Mouse (Mus musculus) liver, adult 2 months (tissue): ENCODE data around the gene Med17. TPM values are rescaled to one million over a fixed set of nuclear protein-coding genes. Genes with fewer than 3 reads are reported as not detected.
"Not testable (repeated sequence)": the region's sequence is repeated elsewhere in the genome, so short reads cannot be mapped to it uniquely, and the experiment has no call there.

Experiments used
- DNase-seq: peaks from one replicate; pipeline ENCODE4 v3.0.0-alpha.2; 2011; ENCODE audit warnings: low read depth, low spot score; ENCODE audit errors: extremely low read depth
- H3K27ac ChIP-seq: fragments of 200-500 bp; replicated peaks from 2 replicates; pipeline ENCODE4 v1.5.1; 2012; ENCODE audit warnings: low read depth, mild to moderate bottlenecking, control low read depth, inconsistent platforms, low read length; ENCODE audit not compliant: insufficient read depth
- H3K27me3 ChIP-seq: fragments of 200-500 bp; 2 replicates; pipeline ENCODE4 v1.6.1; 2012; ENCODE audit warnings: mild to moderate bottlenecking, moderate library complexity, low read length, inconsistent platforms; ENCODE audit not compliant: control insufficient read depth, insufficient read depth
- H3K36me3 ChIP-seq: fragments of 200-500 bp; 2 replicates; pipeline ENCODE4 v1.6.1; 2012; ENCODE audit warnings: low read length, inconsistent platforms; ENCODE audit not compliant: control insufficient read depth, insufficient read depth
- H3K4me1 ChIP-seq: fragments of 200-500 bp; 2 replicates; pipeline ENCODE4 v1.6.1; 2011; ENCODE audit warnings: low read length; ENCODE audit not compliant: control insufficient read depth, insufficient read depth
- H3K4me3 ChIP-seq: fragments of 200-500 bp; 2 replicates; pipeline ENCODE4 v1.5.1; 2011; ENCODE audit warnings: low read depth, mild to moderate bottlenecking, control low read depth, low read length, moderate library complexity; ENCODE audit not compliant: insufficient read depth
- H3K79me2 ChIP-seq: fragments of 200-500 bp; 2 replicates; pipeline ENCODE4 v1.6.1; 2012; ENCODE audit warnings: inconsistent platforms, mild to moderate bottlenecking, low read length, moderate library complexity; ENCODE audit not compliant: control insufficient read depth, insufficient read depth
- H3K9ac ChIP-seq: fragments of 200-500 bp; 2 replicates; pipeline ENCODE4 v1.6.1; 2012; ENCODE audit warnings: low read depth, mild to moderate bottlenecking, control low read depth, inconsistent platforms, low read length
- CTCF ChIP-seq: fragments of 200-500 bp; IDR thresholded peaks from 2 replicates; pipeline ENCODE4 v1.5.1; 2011; ENCODE audit warnings: low read depth, low read length, control low read depth
- POLR2A ChIP-seq: fragments of 200-500 bp; IDR thresholded peaks from 2 replicates; pipeline ENCODE4 v1.6.1; 2011; ENCODE audit warnings: low read length, control low read depth; ENCODE audit not compliant: insufficient read depth; ENCODE audit errors: extremely low read depth
- WGBS: fragments of 180-500 bp; shearing (Covaris S2); methylation state at CpG from one replicate; pipeline ENCODE4 v1.1.7; 2018; 5-methylcytosine and 5-hydroxymethylcytosine counted together
- polyA plus RNA-seq: library from polyadenylated mRNA; depleted of rRNA; stranded (reverse); fragments of >200 nt; gene quantifications from 2 replicates; pipeline ENCODE4 v1.2.3, GENCODE M21; 2012
- total RNA-seq: library from RNA; depleted of rRNA; stranded (reverse); fragments of >200 nt; gene quantifications from 2 replicates; pipeline ENCODE4 v1.2.3, GENCODE M21; 2014

The Med17 gene
- total and polyA plus RNA-seq, 2 experiments: 8.5 to 12.6 TPM

DNA sequence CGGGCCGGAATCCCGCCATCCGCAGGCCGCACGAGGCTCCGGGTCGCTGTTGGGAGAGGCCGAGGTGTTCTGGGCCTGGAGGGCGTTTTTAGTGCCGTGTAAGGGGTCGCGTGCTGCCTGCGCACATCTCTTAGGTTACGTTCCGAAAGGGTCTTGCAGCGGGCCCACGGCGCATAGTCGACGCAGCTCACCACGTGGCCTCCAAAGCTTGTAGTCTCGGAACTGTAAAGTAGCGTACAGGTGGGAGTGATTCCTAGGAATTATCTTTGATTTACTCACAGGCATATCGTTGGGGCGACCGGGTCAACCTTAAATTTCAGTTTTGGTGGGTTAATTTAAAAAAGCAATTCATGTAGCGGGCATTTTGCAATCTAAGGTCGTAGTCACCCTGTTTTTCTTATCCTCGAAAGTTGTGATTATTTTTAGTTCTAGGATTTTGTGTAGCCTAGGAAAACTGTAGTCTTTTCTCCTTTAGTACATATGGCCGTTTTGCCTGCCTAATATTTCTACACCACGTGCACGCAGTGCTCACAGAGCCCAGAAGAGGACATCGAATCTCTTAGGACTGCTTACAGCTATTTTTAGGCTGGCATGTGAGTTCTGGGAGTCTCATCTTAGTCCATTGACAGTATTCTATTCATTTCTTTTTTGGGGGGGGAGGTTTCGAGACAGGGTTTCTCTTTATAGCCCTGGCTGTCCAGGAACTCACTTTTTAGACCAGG, 26.8 kb upstream of the Med17 start, which contains the start of gene 4931406C07Rik:
Gene 4931406C07Rik, minus strand, starts transcription at position 51 of the 722 bp plus-strand sequence.
- TF ChIP-seq CTCF (no peak), POLR2A (no peak)
- peaks cover 17% of the 10 kb centered on the region for H3K4me1 ChIP-seq
- peaks cover 3% of the 10 kb centered on the region; the same call in 1 of the 2 replicates for H3K79me2 ChIP-seq
- H3K36me3 ChIP-seq: peaks cover 29% of the 10 kb centered on the region
- DNase-seq: no peak
- peak within 1 kb of the TSS; percentile 79 for H3K4me3 ChIP-seq
- peak within 1 kb of the TSS; percentile 70 for H3K27ac ChIP-seq
- no peaks in the 10 kb centered on the region for H3K27me3 ChIP-seq
- peak within 1 kb of the TSS; percentile 93 for H3K9ac ChIP-seq
- under 1% methylated on average over 35 of the region's 35 CpGs for WGBS

DNA sequence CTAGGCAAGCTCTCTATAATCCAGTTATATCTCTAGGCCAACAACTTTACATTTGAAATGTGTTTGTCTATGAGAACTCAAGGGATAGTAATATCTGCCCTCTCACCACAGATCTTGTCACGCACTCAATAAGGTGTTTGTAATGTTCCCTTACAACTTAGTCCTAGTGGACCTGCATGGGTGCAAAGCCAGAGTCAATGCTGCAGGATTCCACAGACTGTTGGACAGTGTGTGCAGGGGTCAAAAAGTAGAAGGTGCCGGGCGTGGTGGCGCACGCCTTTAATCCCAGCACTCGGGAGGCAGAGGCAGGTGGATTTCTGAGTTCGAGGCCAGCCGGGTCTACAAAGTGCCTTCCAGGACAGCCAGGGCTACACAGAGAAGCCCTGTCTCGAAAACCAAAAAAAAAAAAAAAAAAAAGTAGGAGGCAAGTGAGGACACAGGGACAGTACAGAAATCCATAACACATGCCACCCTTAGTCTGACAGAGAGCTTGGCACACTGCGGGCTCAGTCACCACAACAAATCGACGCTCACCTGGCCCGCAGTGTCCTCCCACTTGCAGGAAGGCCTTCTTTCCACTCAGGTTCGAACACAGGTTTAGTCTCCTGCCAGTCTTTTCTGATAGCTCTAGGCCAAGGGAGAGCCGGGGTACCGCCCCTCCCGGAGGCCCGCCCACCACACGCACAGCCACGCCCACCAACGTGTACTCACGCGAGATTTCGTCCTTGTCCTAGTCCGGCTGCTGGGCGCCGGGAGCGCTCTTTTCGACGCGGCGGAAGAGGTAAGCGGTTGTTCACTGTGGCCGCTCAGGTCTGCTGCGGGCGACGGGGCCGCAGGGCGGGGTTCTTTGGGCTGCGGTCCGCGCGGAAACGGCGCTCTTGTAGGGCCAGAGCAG, 26.0 kb upstream of the Med17 start, which contains the start of gene Taf1d:
Gene Taf1d, plus strand, starts transcription at position 712 of the 895 bp plus-strand sequence.
- peak within 1 kb of the TSS; percentile 79 for H3K4me3 ChIP-seq
- no peaks in the 10 kb centered on the region for H3K27me3 ChIP-seq
- DNase-seq: peak; percentile 93
- H3K9ac ChIP-seq: peak within 1 kb of the TSS; percentile 93
- peaks cover 3% of the 10 kb centered on the region; the same call in 1 of the 2 replicates for H3K79me2 ChIP-seq
- WGBS: 3% methylated on average over 45 of the region's 45 CpGs
- TF ChIP-seq POLR2A (peak; percentile 88), CTCF (no peak)
- H3K36me3 ChIP-seq: peaks cover 26% of the 10 kb centered on the region
- peak within 1 kb of the TSS; percentile 76 for H3K27ac ChIP-seq
- H3K4me1 ChIP-seq: peaks cover 17% of the 10 kb centered on the region

DNA sequence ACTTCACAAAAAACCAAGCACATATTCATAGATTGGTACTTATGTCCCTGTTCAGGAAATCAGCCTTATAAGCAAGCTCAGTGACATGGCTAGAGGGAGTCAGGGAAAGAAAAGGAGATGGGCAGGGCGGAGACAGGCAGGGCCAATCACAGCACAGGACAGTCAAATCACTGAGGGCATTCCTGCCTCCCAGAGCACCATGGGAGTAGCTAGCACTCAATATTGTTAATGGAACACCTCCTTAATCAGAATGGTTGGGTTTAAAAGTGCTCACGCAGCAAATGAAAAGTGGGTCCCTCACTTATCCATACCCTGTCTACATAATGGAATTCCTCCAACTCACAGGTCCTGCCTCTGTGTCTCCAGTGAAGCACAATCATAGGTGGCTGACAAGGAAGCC, 23.1 kb upstream of the Med17 start:
- no peak for TF ChIP-seq POLR2A
- no peak for TF ChIP-seq CTCF
- DNase-seq: peak; percentile 55

DNA sequence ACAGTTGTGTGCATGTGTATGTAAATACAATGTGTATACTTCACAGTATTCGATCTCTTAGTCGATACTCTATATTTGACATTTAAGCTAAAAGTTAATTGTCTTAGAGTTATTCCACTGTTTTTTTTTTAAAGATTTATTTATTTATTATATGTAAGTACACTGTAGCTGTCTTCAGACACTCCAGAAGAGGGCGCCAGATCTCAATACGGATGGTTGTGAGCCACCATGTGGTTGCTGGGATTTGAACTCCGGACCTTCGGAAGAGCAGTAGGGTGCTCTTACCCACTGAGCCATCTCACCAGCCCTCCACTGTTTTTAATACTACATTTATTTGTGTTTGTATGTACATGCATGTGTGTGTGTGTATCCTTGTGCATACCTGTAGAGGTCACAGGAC, 22.3 kb upstream of the Med17 start:
- 73% methylated on average over 6 of the region's 6 CpGs for WGBS
- H3K27me3 ChIP-seq, DNase-seq, H3K9ac ChIP-seq, H3K4me3 ChIP-seq, H3K79me2 ChIP-seq, H3K36me3 ChIP-seq: not testable (repeated sequence)
- H3K4me1 ChIP-seq: peaks cover 15% of the 10 kb centered on the region
- peak overlapping the region; percentile 31; the same call in 1 of the 2 replicates for H3K27ac ChIP-seq

More for the DNA sequence above, 23.1 kb upstream of the Med17 start:
- H3K4me1 ChIP-seq: peaks cover 17% of the 10 kb centered on the region
- no peak overlapping the region for H3K9ac ChIP-seq
- H3K27me3 ChIP-seq: no peaks in the 10 kb centered on the region
- 0 out of 2 replicates have a peak overlapping the region, but pooled peaks have one; percentile 1 for H3K27ac ChIP-seq
- 72% methylated on average over 2 of the region's 2 CpGs for WGBS
- H3K36me3 ChIP-seq: 0 out of 2 replicates have a peak, but pooled peaks cover 2% of the 10 kb centered on the region
- peaks cover 3% of the 10 kb centered on the region; the same call in 1 of the 2 replicates for H3K79me2 ChIP-seq
- no peak overlapping the region for H3K4me3 ChIP-seq

DNA sequence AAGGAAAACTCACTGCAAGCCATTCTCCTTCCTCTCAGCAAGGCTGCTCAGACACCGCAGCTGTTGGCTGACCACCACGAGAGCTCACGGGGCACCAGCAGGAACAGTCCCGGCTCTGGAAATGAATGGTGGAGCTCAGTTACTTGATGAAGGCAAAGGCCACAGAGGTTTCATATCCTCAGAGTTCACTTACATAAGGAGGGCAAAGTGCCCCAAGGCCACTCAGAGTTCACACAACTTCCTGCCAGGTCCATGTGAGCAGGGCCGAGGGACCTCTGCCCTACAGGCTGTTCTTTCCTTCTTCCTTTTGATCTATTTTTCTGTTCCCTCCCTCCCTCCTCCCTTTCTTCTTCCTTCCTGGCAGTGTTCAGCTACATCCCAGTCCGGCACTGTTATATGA, 21.7 kb upstream of the Med17 start:
- Histone ChIP-seq H3K4me1 (peaks cover 14% of the 10 kb centered on the region), H3K79me2 (peaks cover 2% of the 10 kb centered on the region; the same call in 1 of the 2 replicates), H3K27ac (peak overlapping the region; percentile 71), H3K27me3 (no peaks in the 10 kb centered on the region), H3K9ac (peak overlapping the region; percentile 68), H3K36me3 (peaks cover 10% of the 10 kb centered on the region), H3K4me3 (peak overlapping the region; percentile 54)
- no peak for TF ChIP-seq CTCF
- TF ChIP-seq POLR2A: peak; percentile 49; the same call in 1 of the 2 replicates
- WGBS: 3% methylated on average over 6 of the region's 6 CpGs
- DNase-seq: peak; percentile 98
